Mouse (Mus musculus): Measurements from ENCODE around the gene Tet3. TPM values are rescaled to one million over a fixed set of nuclear protein-coding genes. Genes with fewer than 3 reads are reported as not detected.

The Tet3 gene
- 7.9 and 8.5 TPM in 2 replicates for polyA plus RNA-seq (2015; fragmentation: Nextera tagmentation; extraction: Ambion mirVana)

DNA sequence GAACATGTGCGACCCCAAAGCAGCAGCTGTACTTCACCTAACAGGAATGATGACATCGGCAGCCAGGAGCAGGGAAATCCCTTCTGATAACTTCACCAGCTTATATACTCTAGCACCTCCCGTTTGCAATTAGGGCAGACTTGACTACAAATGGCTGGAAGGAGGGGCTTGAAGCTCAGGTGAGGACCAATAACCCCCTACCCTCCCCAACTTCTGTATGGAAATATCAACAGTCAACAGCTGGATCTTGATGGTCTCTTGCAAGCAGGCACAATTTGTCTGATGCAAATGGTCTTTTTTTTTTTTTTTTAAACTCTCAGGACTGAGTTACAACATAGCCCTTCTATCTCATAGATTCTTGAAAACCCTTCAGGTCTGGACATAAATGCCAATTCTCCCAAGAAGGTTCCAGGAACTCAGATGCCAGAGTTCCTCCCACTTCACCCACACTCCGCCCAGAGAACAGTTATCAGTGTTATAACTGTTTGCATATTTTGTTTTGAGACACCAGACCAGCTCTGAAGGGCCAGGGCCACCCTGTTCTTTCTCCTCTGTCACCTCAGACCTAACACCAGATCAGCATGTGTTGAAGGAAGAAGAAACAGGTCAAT lies at the start of gene Tet3:
Tet3 (minus strand) TSS at position 51 of the 611 bp plus-strand sequence.
- WGBS (ENCODE audit: insufficient replicate concordance) = 47% methylated on average over 4 of the region's 4 CpGs
- Histone ChIP-seq H3K4me2 (ENCODE audit: low read depth, low read length) (no peak within 1 kb of the TSS), H3K36me3 (replicated peaks; ENCODE audit: insufficient read depth, low read length) (no peaks in the 10 kb centered on the region; the same call in 1 of the 2 replicates), H3K4me3 (ENCODE audit: low read depth, low read length) (no peak within 1 kb of the TSS), H3K27ac (ENCODE audit: low read depth) (no peak within 1 kb of the TSS), H3K9me3 (ENCODE audit: low read length) (no peaks in the 10 kb centered on the region), H3K27me3 (ENCODE audit: insufficient read depth, low read length) (no peaks in the 10 kb centered on the region), H3K9ac (replicated peaks) (no peak within 1 kb of the TSS), H3K4me1 (ENCODE audit: insufficient read depth) (peaks cover 29% of the 10 kb centered on the region)
- ATAC-seq (no peak), DNase-seq (no peak)
- TF ChIP-seq EP300 (IDR thresholded peaks at IDR 0.05; ENCODE audit: low read depth) (no peak), CTCF (IDR thresholded peaks at IDR 0.05; ENCODE audit: low read depth) (no peak)

DNA sequence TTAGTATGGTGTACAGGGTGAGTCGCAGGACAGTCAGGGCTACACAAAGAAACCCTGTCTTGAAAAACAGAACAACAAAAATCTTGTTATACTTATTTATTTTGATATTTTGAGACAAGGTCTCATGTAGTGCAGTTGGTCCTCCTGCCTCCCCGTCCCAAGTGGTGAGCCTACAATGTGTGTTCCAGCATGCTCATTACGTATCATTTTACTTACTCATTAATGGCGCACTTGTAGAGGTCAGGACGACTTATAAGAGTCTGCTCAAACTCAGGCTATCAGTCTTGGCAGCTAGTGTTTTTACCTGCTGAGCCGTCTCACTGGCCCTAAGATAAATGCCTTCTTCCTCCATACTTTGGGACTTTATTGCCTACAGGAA lies 48.3 kb upstream of the Tet3 start:
- Histone ChIP-seq H3K4me2 (ENCODE audit: low read depth, low read length) (peak overlapping the region; percentile 84), H3K9me3 (ENCODE audit: low read length) (no peaks in the 10 kb centered on the region), H3K27me3 (ENCODE audit: insufficient read depth, low read length) (no peaks in the 10 kb centered on the region), H3K4me1 (ENCODE audit: insufficient read depth) (peaks cover 13% of the 10 kb centered on the region), H3K27ac (ENCODE audit: low read depth) (peak overlapping the region; percentile 96), H3K36me3 (replicated peaks; ENCODE audit: insufficient read depth, low read length) (no peaks in the 10 kb centered on the region), H3K4me3 (ENCODE audit: low read depth, low read length) (peak overlapping the region; percentile 67), H3K9ac (replicated peaks) (peak overlapping the region; percentile 36)
- DNase-seq (no peak), ATAC-seq (peak; percentile 5; the same call in 1 of the 2 replicates)
- WGBS (ENCODE audit: insufficient replicate concordance) = 19% methylated on average over 6 of the region's 6 CpGs
- TF ChIP-seq EP300 (IDR thresholded peaks at IDR 0.05; ENCODE audit: low read depth) = no peak
- TF ChIP-seq CTCF (IDR thresholded peaks at IDR 0.05; ENCODE audit: low read depth) = no peak

DNA sequence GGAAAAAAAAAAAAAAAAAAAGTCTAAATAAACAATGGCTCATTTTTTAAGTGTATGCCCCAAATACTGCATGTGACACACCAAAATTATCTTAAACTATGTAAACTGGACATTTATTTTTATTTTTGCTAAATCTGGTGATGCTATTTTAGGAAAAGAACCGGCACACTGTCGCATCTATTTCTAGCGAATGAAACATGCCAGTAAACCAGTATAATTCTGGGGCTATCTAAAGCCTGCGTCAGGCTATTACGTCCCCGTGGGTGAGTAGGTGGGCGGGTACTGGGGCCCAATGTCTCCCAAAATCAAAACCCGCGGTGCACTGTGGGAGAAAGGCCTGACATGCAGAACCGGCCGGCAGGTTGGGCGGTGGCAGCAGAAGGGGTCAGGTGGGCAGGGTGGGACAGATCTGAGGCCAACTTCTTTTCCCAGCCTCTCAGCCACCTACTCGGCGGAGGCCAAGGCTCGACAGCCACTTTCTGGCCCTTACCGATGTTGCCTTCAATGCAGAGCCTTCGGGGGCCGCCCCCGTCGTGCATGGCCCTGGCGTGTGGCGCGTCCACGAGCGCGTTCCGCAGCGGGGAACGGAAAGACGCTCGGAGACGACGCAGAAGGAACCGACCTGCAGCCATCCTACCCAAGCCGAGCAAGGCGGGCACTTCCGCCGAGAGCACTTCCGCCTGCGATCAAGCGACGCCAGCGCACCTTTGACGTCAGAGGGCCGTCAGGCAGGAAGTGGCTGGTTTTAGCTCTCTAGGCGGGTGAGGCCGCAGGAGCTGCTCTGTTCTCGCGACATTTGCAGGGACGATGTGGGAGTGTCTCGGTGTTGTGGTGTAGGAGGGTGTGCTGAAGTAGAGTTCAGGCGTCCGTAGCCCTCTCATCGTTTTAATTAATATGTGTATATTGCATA lies 47.6 kb upstream of the Tet3 start, which contains the start of gene Dguok:
Dguok (minus strand) TSS at position 712 of the 910 bp plus-strand sequence.
- Histone ChIP-seq H3K9me3 (ENCODE audit: low read length) (no peaks in the 10 kb centered on the region), H3K27me3 (ENCODE audit: insufficient read depth, low read length) (no peaks in the 10 kb centered on the region), H3K4me3 (ENCODE audit: low read depth, low read length) (peak within 1 kb of the TSS; percentile 67), H3K27ac (ENCODE audit: low read depth) (peak within 1 kb of the TSS; percentile 96), H3K4me2 (ENCODE audit: low read depth, low read length) (peak within 1 kb of the TSS; percentile 84), H3K36me3 (replicated peaks; ENCODE audit: insufficient read depth, low read length) (no peaks in the 10 kb centered on the region), H3K9ac (replicated peaks) (peak within 1 kb of the TSS; percentile 73), H3K4me1 (ENCODE audit: insufficient read depth) (peaks cover 13% of the 10 kb centered on the region)
- under 1% methylated on average over 54 of the region's 54 CpGs for WGBS (ENCODE audit: insufficient replicate concordance)
- TF ChIP-seq CTCF (IDR thresholded peaks at IDR 0.05; ENCODE audit: low read depth) = no peak
- peak; percentile 48; the same call in 1 of the 2 replicates for TF ChIP-seq EP300 (IDR thresholded peaks at IDR 0.05; ENCODE audit: low read depth)
- peak; percentile 95 for ATAC-seq
- DNase-seq = peak; percentile 97

DNA sequence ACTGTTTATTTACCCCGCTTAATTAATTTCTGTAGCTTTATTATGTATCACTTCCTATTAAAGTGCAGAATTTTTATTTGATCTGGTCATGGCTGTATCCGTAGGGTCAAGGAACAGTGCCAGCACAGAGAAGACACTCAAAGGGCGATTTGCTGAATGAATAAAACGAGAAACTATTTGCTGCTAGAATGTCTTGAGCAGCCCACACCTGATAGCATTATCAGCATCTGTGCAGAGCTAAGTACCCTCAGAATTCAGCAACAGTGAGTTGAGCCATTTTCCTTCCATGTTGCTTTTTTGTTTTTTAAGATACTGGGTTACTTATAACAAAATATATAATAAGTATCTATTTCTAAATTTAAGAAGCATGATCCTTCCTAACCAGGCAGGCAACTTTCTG lies 46.7 kb upstream of the Tet3 start:
- Histone ChIP-seq H3K27me3 (ENCODE audit: insufficient read depth, low read length) (no peaks in the 10 kb centered on the region), H3K36me3 (replicated peaks; ENCODE audit: insufficient read depth, low read length) (no peaks in the 10 kb centered on the region), H3K9me3 (ENCODE audit: low read length) (no peaks in the 10 kb centered on the region), H3K4me1 (ENCODE audit: insufficient read depth) (peaks cover 13% of the 10 kb centered on the region), H3K4me2 (ENCODE audit: low read depth, low read length) (peak overlapping the region; percentile 84), H3K4me3 (ENCODE audit: low read depth, low read length) (peak overlapping the region; percentile 67; the same call in 1 of the 2 replicates), H3K9ac (replicated peaks) (0 out of 2 replicates have a peak overlapping the region, but pooled peaks have one; percentile 73), H3K27ac (ENCODE audit: low read depth) (peak overlapping the region; percentile 96)
- no peak for TF ChIP-seq EP300 (IDR thresholded peaks at IDR 0.05; ENCODE audit: low read depth)
- no peak for TF ChIP-seq CTCF (IDR thresholded peaks at IDR 0.05; ENCODE audit: low read depth)
- DNase-seq (no peak), ATAC-seq (no peak)
- WGBS (ENCODE audit: insufficient replicate concordance) = 63% methylated on average over 4 of the region's 4 CpGs

DNA sequence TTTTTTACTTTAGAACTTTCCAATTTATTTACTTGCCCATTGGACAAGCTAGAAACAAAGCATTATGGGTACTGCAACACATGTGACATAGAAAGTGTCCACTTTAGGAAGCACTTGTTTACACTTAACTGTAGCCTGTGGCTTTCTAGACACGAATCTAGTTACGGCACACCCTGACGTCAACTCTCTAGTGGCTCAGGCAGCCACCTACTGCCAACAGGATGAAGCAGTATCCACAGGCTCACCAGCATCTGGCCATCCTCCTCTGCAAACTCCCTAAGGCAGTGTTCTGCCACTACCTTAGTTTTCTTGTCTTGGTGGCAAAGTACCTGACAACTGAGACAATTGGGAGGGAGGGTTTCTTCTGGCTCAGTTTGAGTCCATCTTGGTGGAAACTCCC lies 44.5 kb upstream of the Tet3 start:
- Histone ChIP-seq H3K4me3 (ENCODE audit: low read depth, low read length) (no peak overlapping the region), H3K4me1 (ENCODE audit: insufficient read depth) (peaks cover 13% of the 10 kb centered on the region), H3K27me3 (ENCODE audit: insufficient read depth, low read length) (no peaks in the 10 kb centered on the region), H3K4me2 (ENCODE audit: low read depth, low read length) (no peak overlapping the region), H3K27ac (ENCODE audit: low read depth) (no peak overlapping the region), H3K9ac (replicated peaks) (no peak overlapping the region), H3K9me3 (ENCODE audit: low read length) (no peaks in the 10 kb centered on the region), H3K36me3 (replicated peaks; ENCODE audit: insufficient read depth, low read length) (no peaks in the 10 kb centered on the region)
- 54% methylated on average over 3 of the region's 3 CpGs for WGBS (ENCODE audit: insufficient replicate concordance)
- TF ChIP-seq CTCF (IDR thresholded peaks at IDR 0.05; ENCODE audit: low read depth) = no peak
- no peak for TF ChIP-seq EP300 (IDR thresholded peaks at IDR 0.05; ENCODE audit: low read depth)
- no peak for DNase-seq
- ATAC-seq = no peak

DNA sequence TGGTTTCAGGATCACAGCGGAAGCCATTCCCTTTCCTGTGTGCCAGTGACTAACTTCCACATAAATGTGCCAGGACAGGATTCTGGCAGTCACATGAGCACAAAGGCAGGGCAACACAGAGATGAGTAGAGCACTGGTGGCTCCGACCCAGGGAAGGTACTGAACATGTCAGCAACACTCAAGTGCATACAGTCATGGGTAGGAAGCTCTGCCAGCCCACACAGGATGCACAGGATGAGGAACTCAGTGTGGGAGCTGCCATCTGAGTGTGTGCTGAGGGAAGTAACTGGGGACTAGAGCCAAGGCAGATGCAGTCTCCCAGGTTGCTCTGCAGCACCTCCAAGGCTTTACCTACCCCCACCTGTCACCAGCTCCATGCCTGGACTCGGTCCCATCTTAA lies 43.8 kb upstream of the Tet3 start:
- DNase-seq (no peak), ATAC-seq (no peak)
- peaks cover 13% of the 10 kb centered on the region for H3K4me1 ChIP-seq (ENCODE audit: insufficient read depth)
- H3K4me3 ChIP-seq (ENCODE audit: low read depth, low read length) = no peak overlapping the region
- no peak overlapping the region for H3K27ac ChIP-seq (ENCODE audit: low read depth)
- no peaks in the 10 kb centered on the region for H3K27me3 ChIP-seq (ENCODE audit: insufficient read depth, low read length)
- no peak overlapping the region for H3K9ac ChIP-seq (replicated peaks)
- H3K4me2 ChIP-seq (ENCODE audit: low read depth, low read length) = no peak overlapping the region
- H3K36me3 ChIP-seq (replicated peaks; ENCODE audit: insufficient read depth, low read length) = no peaks in the 10 kb centered on the region
- H3K9me3 ChIP-seq (ENCODE audit: low read length) = no peaks in the 10 kb centered on the region
- TF ChIP-seq CTCF (IDR thresholded peaks at IDR 0.05; ENCODE audit: low read depth) = no peak
- TF ChIP-seq EP300 (IDR thresholded peaks at IDR 0.05; ENCODE audit: low read depth) = no peak
- WGBS (ENCODE audit: insufficient replicate concordance) = 51% methylated on average over 3 of the region's 3 CpGs

All from liver, postnatal 0 days (tissue).